Mouse (Mus musculus): ENCODE results near the gene Stpg1. TPM values are rescaled to one million over a fixed set of nuclear protein-coding genes. Genes with fewer than 3 reads are reported as not detected.
A peak's percentile ranks its signal among the peaks of the same experiment; 100 is the strongest.

The Stpg1 gene
- polyA plus RNA-seq, 1 experiment from 2014 or later, result 0.19 TPM

GRCm38 (mm10) chr4:135573251-135573808, 78.7 kb downstream of the Stpg1 start, which contains the start of gene Grhl3:
Gene Grhl3, minus strand, starts transcription at chr4:135573630.
- Histone ChIP-seq H3K36me3 (ENCODE audit: control insufficient read depth, insufficient read depth, low read length) (no peaks in the 10 kb centered on the region), H3K4me3 (ENCODE audit: low read depth, low read length) (peak within 1 kb of the TSS; percentile 27), H3K4me2 (ENCODE audit: low read length) (peak within 1 kb of the TSS; percentile 57), H3K27me3 (replicated peaks; ENCODE audit: control insufficient read depth, insufficient read depth, low read length) (peaks cover 16% of the 10 kb centered on the region), H3K27ac (ENCODE audit: low read depth, low read length) (no peak within 1 kb of the TSS), H3K4me1 (ENCODE audit: control insufficient read depth, insufficient read depth, low read length) (peaks cover 33% of the 10 kb centered on the region), H3K9me3 (replicated peaks; ENCODE audit: control insufficient read depth, low read length) (no peaks in the 10 kb centered on the region), H3K9ac (ENCODE audit: low read length) (peak within 1 kb of the TSS; percentile 30)
- DNase-seq (ENCODE audit: low spot score), result peak; percentile 48
- WGBS, result under 1% methylated on average over 31 of the region's 31 CpGs
- peak; percentile 41; the same call in 1 of the 2 replicates for ATAC-seq

- Histone ChIP-seq H3K4me1 (ENCODE audit: control insufficient read depth, insufficient read depth, low read length) (peaks cover 20% of the 10 kb centered on the region; the same call in 1 of the 2 replicates), H3K36me3 (ENCODE audit: control insufficient read depth, insufficient read depth, low read length) (no peaks in the 10 kb centered on the region), H3K9ac (ENCODE audit: low read length) (no peak overlapping the region), H3K27ac (ENCODE audit: low read depth, low read length) (no peak overlapping the region), H3K4me2 (ENCODE audit: low read length) (no peak overlapping the region), H3K4me3 (ENCODE audit: low read depth, low read length) (no peak overlapping the region), H3K27me3 (replicated peaks; ENCODE audit: control insufficient read depth, insufficient read depth, low read length) (peaks cover 16% of the 10 kb centered on the region), H3K9me3 (replicated peaks; ENCODE audit: control insufficient read depth, low read length) (no peaks in the 10 kb centered on the region)
- WGBS, result 61% methylated on average over 15 of the region's 15 CpGs
- no peak for DNase-seq (ENCODE audit: low spot score)
- no peak for ATAC-seq
These were observed 81.0 kb downstream of the Stpg1 start for GRCm38 (mm10) chr4:135575365-135576140.

- DNase-seq (ENCODE audit: low spot score) (no peak), ATAC-seq (no peak)
- Histone ChIP-seq H3K27me3 (replicated peaks; ENCODE audit: control insufficient read depth, insufficient read depth, low read length) (peaks cover 5% of the 10 kb centered on the region), H3K36me3 (ENCODE audit: control insufficient read depth, insufficient read depth, low read length) (no peaks in the 10 kb centered on the region), H3K4me1 (ENCODE audit: control insufficient read depth, insufficient read depth, low read length) (peaks cover 5% of the 10 kb centered on the region; the same call in 1 of the 2 replicates), H3K9me3 (replicated peaks; ENCODE audit: control insufficient read depth, low read length) (no peaks in the 10 kb centered on the region), H3K27ac (ENCODE audit: low read depth, low read length) (no peak overlapping the region), H3K9ac (ENCODE audit: low read length) (no peak overlapping the region), H3K4me2 (ENCODE audit: low read length) (no peak overlapping the region), H3K4me3 (ENCODE audit: low read depth, low read length) (no peak overlapping the region)
- WGBS, result 86% methylated on average over 5 of the region's 5 CpGs
These were observed 83.9 kb downstream of the Stpg1 start for GRCm38 (mm10) chr4:135578490-135578889.

- H3K4me3 ChIP-seq (ENCODE audit: low read depth, low read length), result no peak overlapping the region
- H3K36me3 ChIP-seq (ENCODE audit: control insufficient read depth, insufficient read depth, low read length), result no peaks in the 10 kb centered on the region
- H3K4me1 ChIP-seq (ENCODE audit: control insufficient read depth, insufficient read depth, low read length), result no peaks in the 10 kb centered on the region
- WGBS, result 68% methylated on average over 6 of the region's 6 CpGs
- H3K4me2 ChIP-seq (ENCODE audit: low read length), result no peak overlapping the region
- H3K9me3 ChIP-seq (replicated peaks; ENCODE audit: control insufficient read depth, low read length), result no peaks in the 10 kb centered on the region
- ATAC-seq (no peak), DNase-seq (ENCODE audit: low spot score) (no peak)
- no peak overlapping the region for H3K9ac ChIP-seq (ENCODE audit: low read length)
- no peak overlapping the region for H3K27ac ChIP-seq (ENCODE audit: low read depth, low read length)
- no peaks in the 10 kb centered on the region for H3K27me3 ChIP-seq (replicated peaks; ENCODE audit: control insufficient read depth, insufficient read depth, low read length)
These were observed 85.1 kb downstream of the Stpg1 start for GRCm38 (mm10) chr4:135579695-135580094.

- H3K4me2 ChIP-seq (ENCODE audit: low read length), result no peak overlapping the region
- WGBS, result 27% methylated on average over 12 of the region's 12 CpGs
- H3K4me3 ChIP-seq (ENCODE audit: low read depth, low read length), result no peak overlapping the region
- H3K36me3 ChIP-seq (ENCODE audit: control insufficient read depth, insufficient read depth, low read length), result no peaks in the 10 kb centered on the region
- no peaks in the 10 kb centered on the region for H3K9me3 ChIP-seq (replicated peaks; ENCODE audit: control insufficient read depth, low read length)
- H3K4me1 ChIP-seq (ENCODE audit: control insufficient read depth, insufficient read depth, low read length), result no peaks in the 10 kb centered on the region
- no peak overlapping the region for H3K9ac ChIP-seq (ENCODE audit: low read length)
- no peak overlapping the region for H3K27ac ChIP-seq (ENCODE audit: low read depth, low read length)
- DNase-seq (ENCODE audit: low spot score) (no peak), ATAC-seq (no peak)
- no peaks in the 10 kb centered on the region for H3K27me3 ChIP-seq (replicated peaks; ENCODE audit: control insufficient read depth, insufficient read depth, low read length)
These were observed 86.8 kb downstream of the Stpg1 start for GRCm38 (mm10) chr4:135581222-135581910.

- DNase-seq (ENCODE audit: low spot score), result no peak
- Histone ChIP-seq H3K4me3 (ENCODE audit: low read depth, low read length) (no peak overlapping the region), H3K36me3 (ENCODE audit: control insufficient read depth, insufficient read depth, low read length) (no peaks in the 10 kb centered on the region), H3K27ac (ENCODE audit: low read depth, low read length) (no peak overlapping the region), H3K4me1 (ENCODE audit: control insufficient read depth, insufficient read depth, low read length) (no peaks in the 10 kb centered on the region), H3K9ac (ENCODE audit: low read length) (no peak overlapping the region), H3K4me2 (ENCODE audit: low read length) (no peak overlapping the region), H3K9me3 (replicated peaks; ENCODE audit: control insufficient read depth, low read length) (no peaks in the 10 kb centered on the region), H3K27me3 (replicated peaks; ENCODE audit: control insufficient read depth, insufficient read depth, low read length) (no peaks in the 10 kb centered on the region)
- WGBS, result 65% methylated on average over 4 of the region's 4 CpGs
- ATAC-seq, result no peak
These were observed 90.2 kb downstream of the Stpg1 start for GRCm38 (mm10) chr4:135584838-135585237.

Small RNA genes within 50 kb of the gene (microRNA-seq; reads per million reads assigned to microRNA genes)
- not detected for gene Gm25317

Other genes starting within 250 kb of the Stpg1 start
- 74.1 and 74.4 TPM in 2 replicates for gene Clic4, start 222.0 kb upstream of the Stpg1 start, polyA plus RNA-seq (2014; fragmentation: Nextera tagmentation; extraction: Ambion mirVana)
- 129 and 152 TPM in 2 replicates for gene Srrm1, start 141.5 kb upstream of the Stpg1 start, polyA plus RNA-seq (2014; fragmentation: Nextera tagmentation; extraction: Ambion mirVana)
- gene Ncmap, start 96.6 kb upstream of the Stpg1 start, polyA plus RNA-seq (2014; fragmentation: Nextera tagmentation; extraction: Ambion mirVana), result 0.41 and 0.49 TPM in 2 replicates
- 17.7 and 27.5 TPM in 2 replicates for gene Rcan3, start 60.9 kb upstream of the Stpg1 start, polyA plus RNA-seq (2014; fragmentation: Nextera tagmentation; extraction: Ambion mirVana)
- gene Nipal3, start 248 bp downstream of the Stpg1 start, polyA plus RNA-seq (2014; fragmentation: Nextera tagmentation; extraction: Ambion mirVana), result 5.3 and 6.4 TPM in 2 replicates
- 0.55 and 0.62 TPM in 2 replicates for gene Grhl3, start 78.8 kb downstream of the Stpg1 start, polyA plus RNA-seq (2014; fragmentation: Nextera tagmentation; extraction: Ambion mirVana)
- 0.15 TPM in 1 of 2 replicates, not detected in the other for gene Ifnlr1, start 191.5 kb downstream of the Stpg1 start, polyA plus RNA-seq (2014; fragmentation: Nextera tagmentation; extraction: Ambion mirVana)
- not detected in 2 replicates for gene Il22ra1, start 233.4 kb downstream of the Stpg1 start, polyA plus RNA-seq (2014; fragmentation: Nextera tagmentation; extraction: Ambion mirVana)